Mouse (Mus musculus): Measurements from ENCODE around the gene Ercc2.

Ercc2 gene

DNA sequence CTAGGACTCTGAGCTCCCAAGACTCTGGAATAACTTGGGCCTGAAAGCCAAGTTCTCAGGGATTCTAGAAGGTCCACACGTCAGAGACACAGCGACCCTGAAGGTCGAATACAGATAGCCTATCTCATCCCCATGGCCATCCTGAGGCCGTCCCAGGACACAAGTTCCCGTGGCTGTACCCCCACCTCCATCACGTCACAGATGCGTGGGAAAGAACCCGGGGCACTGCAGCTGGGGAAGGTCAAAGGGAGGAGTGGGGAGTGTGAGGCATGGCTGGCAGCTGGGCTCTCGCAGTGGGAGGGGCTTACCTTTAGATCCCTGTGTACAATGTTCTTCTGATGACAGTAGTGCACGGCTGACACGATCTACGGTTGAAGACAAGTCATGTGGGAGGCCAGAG is 63.0 kb downstream of the Ercc2 start:
- DNase-seq (ENCODE audit: extremely low read depth, low read depth), result no peak

Measured in MEL-GATA-1-ER (cell line).